Mouse (Mus musculus) cortical plate, adult 2 months (tissue): Measurements from ENCODE around the gene Itgb3bp. TPM values are rescaled to one million over a fixed set of nuclear protein-coding genes. Genes with fewer than 3 reads are reported as not detected.

Experiments used
- H3K27ac ChIP-seq: fragments of 200-500 bp; 2 replicates; pipeline ENCODE4 v1.5.1; 2012; ENCODE audit warnings: low read length, control low read depth, inconsistent platforms; ENCODE audit not compliant: insufficient read depth
- H3K4me1 ChIP-seq: fragments of 200-500 bp; 2 replicates; pipeline ENCODE4 v1.6.1; 2011; ENCODE audit warnings: low read length; ENCODE audit not compliant: control insufficient read depth, insufficient read depth
- H3K4me3 ChIP-seq: fragments of 200-500 bp; 2 replicates; pipeline ENCODE4 v1.5.1; 2011; ENCODE audit warnings: mild to moderate bottlenecking, low read length, control low read depth; ENCODE audit not compliant: insufficient read depth
- CTCF ChIP-seq: fragments of 200-500 bp; IDR thresholded peaks from 2 replicates; pipeline ENCODE4 v1.5.1; 2011; ENCODE audit warnings: mild to moderate bottlenecking, control low read depth, low read length; ENCODE audit not compliant: insufficient read depth; ENCODE audit errors: extremely low read depth
- POLR2A ChIP-seq: fragments of 200-500 bp; IDR thresholded peaks from 2 replicates; pipeline ENCODE4 v1.6.1; 2011; ENCODE audit warnings: mild to moderate bottlenecking, low read length, control low read depth; ENCODE audit not compliant: insufficient read depth; ENCODE audit errors: extremely low read depth
- polyA plus RNA-seq: library from polyadenylated mRNA; depleted of rRNA; stranded (reverse); fragments of >200 nt; gene quantifications from 2 replicates; pipeline ENCODE4 v1.2.3, GENCODE M21; 2012

Gene Itgb3bp
- polyA plus RNA-seq, 1 experiment: 4.8 TPM

- H3K4me1 ChIP-seq: no peaks in the 10 kb centered on the region
- TF ChIP-seq CTCF: no peak
- TF ChIP-seq POLR2A: no peak
- H3K4me3 ChIP-seq: no peak overlapping the region
- H3K27ac ChIP-seq: no peak overlapping the region
Measured at GRCm38 (mm10) chr4:99958084-99958815, 28.6 kb upstream of the Itgb3bp start.

DNA sequence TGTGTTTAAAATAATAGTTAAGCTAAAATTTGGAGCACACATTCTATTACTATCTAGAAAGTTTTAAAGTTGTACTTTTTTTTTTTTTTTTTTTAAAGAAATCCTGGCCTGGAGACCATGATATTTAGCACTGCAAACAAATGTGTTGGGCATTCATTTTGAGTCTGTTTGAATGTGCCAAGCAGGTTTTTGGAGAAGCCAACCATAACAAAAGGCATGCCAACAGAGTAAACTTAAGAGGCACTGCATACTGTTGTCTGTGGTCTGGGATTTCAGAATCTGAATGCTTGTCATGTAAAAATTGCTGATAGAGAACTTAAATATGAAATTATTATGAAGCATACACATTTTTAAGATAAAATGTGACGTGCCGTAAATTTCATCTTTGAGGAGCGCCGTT lies 27.6 kb upstream of the Itgb3bp start:
- H3K27ac ChIP-seq: no peak overlapping the region
- TF ChIP-seq POLR2A: no peak
- TF ChIP-seq CTCF: no peak
- H3K4me3 ChIP-seq: no peak overlapping the region
- no peaks in the 10 kb centered on the region for H3K4me1 ChIP-seq

- TF ChIP-seq POLR2A (no peak), CTCF (no peak)
- Histone ChIP-seq H3K4me3 (no peak overlapping the region), H3K4me1 (no peaks in the 10 kb centered on the region), H3K27ac (no peak overlapping the region)
Measured at GRCm38 (mm10) chr4:99955396-99955795, 25.8 kb upstream of the Itgb3bp start.

GRCm38 (mm10) chr4:99953904-99954303 lies 24.3 kb upstream of the Itgb3bp start:
- H3K4me1 ChIP-seq: no peaks in the 10 kb centered on the region
- TF ChIP-seq CTCF (no peak), POLR2A (no peak)
- no peak overlapping the region for H3K27ac ChIP-seq
- H3K4me3 ChIP-seq: no peak overlapping the region

DNA sequence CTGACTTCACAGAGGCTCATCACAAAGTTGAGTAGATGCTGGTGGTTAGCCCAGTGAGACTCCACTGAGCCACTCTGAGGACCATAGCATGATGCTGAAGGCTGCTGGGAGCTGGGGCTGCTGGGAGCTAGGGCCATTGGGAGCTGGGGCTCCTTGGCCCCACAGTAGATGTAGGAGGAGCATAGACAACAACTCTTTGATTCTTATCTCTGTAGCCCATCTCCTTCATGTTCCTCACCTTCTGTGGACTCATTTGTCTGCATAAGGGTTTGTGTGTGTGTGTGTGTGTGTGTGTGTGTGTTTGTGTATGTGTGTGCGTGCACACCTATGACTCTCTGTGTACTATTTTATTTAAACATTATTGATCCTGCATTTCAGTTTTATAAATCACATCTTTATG lies 18.3 kb upstream of the Itgb3bp start:
- TF ChIP-seq POLR2A (no peak), CTCF (no peak)
- H3K4me3 ChIP-seq: no peak overlapping the region

DNA sequence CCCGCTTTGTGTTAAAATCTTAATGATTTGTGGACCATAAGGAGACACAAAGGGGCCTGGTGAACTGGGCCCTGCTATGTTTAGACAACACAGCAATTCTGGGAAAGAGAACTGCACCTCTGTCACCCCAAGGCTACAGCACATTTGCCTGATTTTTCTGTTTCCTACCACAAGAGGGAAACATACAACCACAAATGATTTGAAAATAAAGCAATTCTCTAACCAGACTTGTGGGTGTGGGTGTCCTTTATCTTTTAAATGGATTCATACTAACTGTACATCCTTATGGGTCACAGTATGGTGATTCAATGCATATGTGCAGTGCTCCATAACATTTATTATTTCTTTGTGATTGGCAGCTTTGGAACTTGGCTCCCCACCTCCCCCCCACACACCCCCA lies 17.6 kb upstream of the Itgb3bp start:
- no peak overlapping the region for H3K4me3 ChIP-seq
- no peaks in the 10 kb centered on the region for H3K4me1 ChIP-seq
- TF ChIP-seq POLR2A (no peak), CTCF (peak; percentile 39)
- no peak overlapping the region for H3K27ac ChIP-seq

More for the DNA sequence above, 18.3 kb upstream of the Itgb3bp start:
- no peak overlapping the region for H3K27ac ChIP-seq
- no peaks in the 10 kb centered on the region for H3K4me1 ChIP-seq

DNA sequence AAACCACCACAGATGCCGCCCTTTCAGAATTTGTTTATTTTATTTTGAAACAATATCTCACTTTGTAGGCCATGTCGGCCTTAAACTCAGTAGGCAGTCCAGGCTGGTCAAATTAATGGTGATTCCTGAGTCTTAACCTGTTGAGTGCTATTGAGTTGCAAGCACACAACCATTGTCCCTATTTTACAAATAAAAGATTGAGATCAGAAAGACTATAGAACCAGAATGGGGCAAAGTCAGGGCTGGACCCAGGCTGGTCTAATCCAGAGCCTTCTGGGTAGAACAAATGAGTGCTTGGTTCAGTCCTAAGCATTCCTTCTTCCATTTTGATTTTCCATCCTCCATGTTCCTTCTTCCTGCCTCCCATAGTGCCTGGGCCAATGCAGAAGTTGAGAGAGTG lies 16.9 kb upstream of the Itgb3bp start:
- Histone ChIP-seq H3K4me3 (no peak overlapping the region), H3K27ac (no peak overlapping the region), H3K4me1 (no peaks in the 10 kb centered on the region)
- TF ChIP-seq POLR2A: no peak
- no peak for TF ChIP-seq CTCF

DNA sequence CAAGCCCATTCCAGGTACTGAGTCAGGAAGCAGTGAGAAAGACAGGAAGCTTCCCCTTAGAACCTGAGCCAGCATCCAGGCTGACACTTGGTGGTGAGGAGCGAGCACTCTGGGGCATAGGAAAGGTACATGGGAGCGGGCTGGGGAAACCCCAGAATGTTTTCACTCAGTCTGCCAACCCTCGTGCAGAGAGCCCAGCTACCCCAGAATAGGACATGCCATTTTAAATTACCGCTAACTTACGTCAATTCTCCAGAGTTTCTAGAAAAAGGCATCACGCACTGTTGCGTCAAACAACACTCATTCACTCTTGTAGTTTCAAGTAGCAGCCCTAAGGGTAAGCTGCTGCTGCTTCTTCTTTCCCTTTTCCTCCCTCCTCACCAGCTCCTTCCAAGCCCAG lies 15.4 kb upstream of the Itgb3bp start:
- TF ChIP-seq POLR2A (no peak), CTCF (no peak)
- Histone ChIP-seq H3K4me1 (no peaks in the 10 kb centered on the region), H3K4me3 (no peak overlapping the region), H3K27ac (no peak overlapping the region)

DNA sequence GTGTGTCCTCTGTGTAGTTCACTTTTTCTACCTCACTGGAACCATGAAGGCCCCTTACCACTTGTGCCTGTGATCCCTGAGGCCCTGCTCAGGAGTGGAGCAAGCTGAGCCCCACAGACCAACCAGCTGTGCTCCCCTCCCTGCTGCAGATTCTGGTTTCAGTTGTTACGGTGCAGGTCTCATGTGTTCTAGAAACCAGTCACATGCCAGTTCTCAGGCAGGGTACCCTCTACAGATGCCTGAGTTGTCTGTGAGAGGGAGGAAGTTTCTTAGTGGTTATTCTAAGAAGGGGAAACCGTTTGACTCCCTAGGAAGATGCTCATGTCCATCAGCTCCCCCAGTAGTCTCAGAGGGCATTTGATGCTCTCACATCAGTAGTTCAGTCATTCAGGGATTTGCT lies 15.0 kb upstream of the Itgb3bp start:
- TF ChIP-seq CTCF (no peak), POLR2A (no peak)
- no peaks in the 10 kb centered on the region for H3K4me1 ChIP-seq
- H3K4me3 ChIP-seq: no peak overlapping the region
- no peak overlapping the region for H3K27ac ChIP-seq

GRCm38 (mm10) chr4:99941655-99942414 lies 12.2 kb upstream of the Itgb3bp start:
- H3K27ac ChIP-seq: no peak overlapping the region
- no peak overlapping the region for H3K4me3 ChIP-seq
- TF ChIP-seq POLR2A (no peak), CTCF (peak; percentile 27; the same call in 1 of the 2 replicates)
- no peaks in the 10 kb centered on the region for H3K4me1 ChIP-seq
